Mouse (Mus musculus) midbrain, embryonic 16.5 days (tissue): ENCODE results near the gene Cdhr2. TPM values are rescaled to one million over a fixed set of nuclear protein-coding genes. Genes with fewer than 3 reads are reported as not detected.
A peak's percentile ranks its signal among the peaks of the same experiment; 100 is the strongest.

ENCODE experiments used
- ATAC-seq: fragments of 200-750 bp; cut with Nextera tagmentation; 2 replicates; pipeline ENCODE4 v1.8.0; 2017; ENCODE audit warnings: moderate TSS enrichment
- H3K27ac ChIP-seq: fragments of 300-500 bp; sonication (generic); 2 replicates; pipeline ENCODE4 v1.5.1; 2014; ENCODE audit warnings: mild to moderate bottlenecking, low read length, mixed read lengths
- H3K27me3 ChIP-seq: fragments of 300-500 bp; sonication (generic); 2 replicates; pipeline ENCODE4 v1.6.1; 2014; ENCODE audit warnings: low read depth, low read length, mixed read lengths; ENCODE audit not compliant: control insufficient read depth, insufficient read depth
- H3K36me3 ChIP-seq: fragments of 300-500 bp; sonication (generic); 2 replicates; pipeline ENCODE4 v1.6.1; 2014; ENCODE audit warnings: mild to moderate bottlenecking, low read length, moderate library complexity, mixed read lengths; ENCODE audit not compliant: control insufficient read depth, insufficient read depth
- H3K4me1 ChIP-seq: fragments of 300-500 bp; sonication (generic); 2 replicates; pipeline ENCODE4 v1.6.1; 2014; ENCODE audit warnings: mild to moderate bottlenecking, low read length, mixed read lengths; ENCODE audit not compliant: control insufficient read depth, insufficient read depth
- H3K4me2 ChIP-seq: fragments of 300-500 bp; sonication (generic); 2 replicates; pipeline ENCODE4 v1.6.1; 2014; ENCODE audit warnings: mild to moderate bottlenecking, low read length, mixed read lengths
- H3K4me3 ChIP-seq: fragments of 300-500 bp; sonication (generic); 2 replicates; pipeline ENCODE4 v1.5.1; 2014; ENCODE audit warnings: low read depth, mild to moderate bottlenecking, low read length, moderate library complexity, mixed read lengths
- H3K9ac ChIP-seq: fragments of 300-500 bp; sonication (generic); 2 replicates; pipeline ENCODE4 v1.6.1; 2014; ENCODE audit warnings: low read depth, low read length, mixed read lengths
- H3K9me3 ChIP-seq: fragments of 300-500 bp; sonication (generic); replicated peaks from 2 replicates; pipeline ENCODE4 v1.6.1; 2014; ENCODE audit warnings: mild to moderate bottlenecking, low read length, mixed read lengths; ENCODE audit not compliant: control insufficient read depth, poor library complexity, severe bottlenecking
- WGBS: fragments of 180-500 bp; shearing (Covaris S2); extraction: QIAGEN DNeasy Blood & Tissue Kit; methylation state at CpG from one replicate; pipeline ENCODE4 v1.1.7; 2014; 5-methylcytosine and 5-hydroxymethylcytosine counted together
- polyA plus RNA-seq: library from polyadenylated mRNA; unstranded; fragments of >200 nt; fragmentation: Nextera tagmentation; extraction: Ambion mirVana; gene quantifications from 2 replicates; pipeline ENCODE4 v1.2.1, GENCODE M21; 2015

Gene Cdhr2
- polyA plus RNA-seq, 1 experiment from 2014 or later = 0.36 TPM

DNA sequence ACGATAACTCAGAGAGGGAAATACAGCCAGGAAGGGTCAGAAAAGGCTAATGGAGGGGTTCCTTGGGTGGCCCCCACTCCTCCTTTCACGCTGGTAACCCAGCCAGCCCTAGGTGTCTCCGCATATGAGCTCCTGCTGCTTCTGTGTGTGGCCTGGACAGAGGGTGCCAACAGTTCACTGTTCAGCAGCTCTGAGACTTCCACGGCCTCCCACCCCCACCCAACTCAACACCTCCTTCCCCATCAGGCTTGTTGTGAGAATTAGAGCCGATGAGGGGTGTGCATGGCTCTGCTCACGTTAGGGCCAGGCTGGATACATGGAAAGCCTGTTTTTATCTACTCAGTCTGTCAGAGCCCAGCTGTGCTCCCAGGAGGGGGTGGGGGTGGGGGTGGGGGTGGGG lies 44.8 kb downstream of the Cdhr2 start:
- peaks cover 46% of the 10 kb centered on the region for H3K4me1 ChIP-seq
- WGBS = 36% methylated on average over 6 of the region's 6 CpGs
- H3K27me3 ChIP-seq = peaks cover under 1% of the 10 kb centered on the region; the same call in 1 of the 2 replicates
- H3K4me3 ChIP-seq = no peak overlapping the region
- no peaks in the 10 kb centered on the region; the same call in 1 of the 2 replicates for H3K36me3 ChIP-seq
- H3K9me3 ChIP-seq = no peaks in the 10 kb centered on the region
- no peak for ATAC-seq
- H3K27ac ChIP-seq = no peak overlapping the region
- no peak overlapping the region for H3K9ac ChIP-seq
- peak overlapping the region; percentile 21; the same call in 1 of the 2 replicates for H3K4me2 ChIP-seq

- Histone ChIP-seq H3K9ac (0 out of 2 replicates have a peak overlapping the region, but pooled peaks have one; percentile 20), H3K4me2 (peak overlapping the region; percentile 61), H3K4me1 (peaks cover 46% of the 10 kb centered on the region), H3K9me3 (no peaks in the 10 kb centered on the region), H3K27ac (no peak overlapping the region), H3K27me3 (peaks cover 3% of the 10 kb centered on the region; the same call in 1 of the 2 replicates), H3K4me3 (peak overlapping the region; percentile 2; the same call in 1 of the 2 replicates), H3K36me3 (no peaks in the 10 kb centered on the region)
- WGBS = 27% methylated on average over 10 of the region's 10 CpGs
- no peak for ATAC-seq
Measured at GRCm38 (mm10) chr13:54746896-54747295, 45.6 kb downstream of the Cdhr2 start.

DNA sequence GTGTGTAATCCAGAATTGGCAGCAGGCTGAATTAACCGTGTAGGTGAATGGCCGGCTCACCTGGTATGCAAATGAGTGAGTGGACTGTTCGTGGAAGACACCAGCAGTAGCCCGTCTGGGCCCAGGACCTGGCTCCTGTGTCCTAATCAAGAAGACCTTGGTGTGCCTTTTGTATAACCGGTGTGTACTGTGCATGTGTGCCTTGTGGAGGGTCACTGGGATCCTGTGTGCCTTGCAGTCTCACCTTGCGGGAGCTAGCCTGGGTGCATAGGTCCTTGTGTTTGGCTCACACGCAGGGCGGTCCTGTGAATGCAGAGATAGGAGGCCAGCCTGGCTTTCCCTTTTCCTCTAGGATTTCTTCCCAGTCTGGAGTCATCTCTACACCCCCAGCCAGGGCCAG lies 46.9 kb downstream of the Cdhr2 start:
- Histone ChIP-seq H3K4me2 (peak overlapping the region; percentile 61), H3K4me1 (peaks cover 50% of the 10 kb centered on the region)

GRCm38 (mm10) chr13:54748721-54749060 lies 47.4 kb downstream of the Cdhr2 start:
- 27% methylated on average over 10 of the region's 10 CpGs for WGBS
- H3K27ac ChIP-seq = peak overlapping the region; percentile 92
- no peaks in the 10 kb centered on the region for H3K9me3 ChIP-seq
- peak overlapping the region; percentile 83 for H3K9ac ChIP-seq
- no peaks in the 10 kb centered on the region for H3K36me3 ChIP-seq
- peak overlapping the region; percentile 68 for H3K4me3 ChIP-seq
- peaks cover 3% of the 10 kb centered on the region; the same call in 1 of the 2 replicates for H3K27me3 ChIP-seq
- peak overlapping the region; percentile 61 for H3K4me2 ChIP-seq
- peaks cover 50% of the 10 kb centered on the region for H3K4me1 ChIP-seq
- ATAC-seq = peak; percentile 19

More for the DNA sequence above, 46.9 kb downstream of the Cdhr2 start:
- WGBS = 82% methylated on average over 8 of the region's 8 CpGs
- Histone ChIP-seq H3K27me3 (peaks cover 3% of the 10 kb centered on the region; the same call in 1 of the 2 replicates), H3K9me3 (no peaks in the 10 kb centered on the region), H3K36me3 (no peaks in the 10 kb centered on the region), H3K27ac (peak overlapping the region; percentile 92), H3K4me3 (peak overlapping the region; percentile 68), H3K9ac (peak overlapping the region; percentile 83)
- no peak for ATAC-seq

DNA sequence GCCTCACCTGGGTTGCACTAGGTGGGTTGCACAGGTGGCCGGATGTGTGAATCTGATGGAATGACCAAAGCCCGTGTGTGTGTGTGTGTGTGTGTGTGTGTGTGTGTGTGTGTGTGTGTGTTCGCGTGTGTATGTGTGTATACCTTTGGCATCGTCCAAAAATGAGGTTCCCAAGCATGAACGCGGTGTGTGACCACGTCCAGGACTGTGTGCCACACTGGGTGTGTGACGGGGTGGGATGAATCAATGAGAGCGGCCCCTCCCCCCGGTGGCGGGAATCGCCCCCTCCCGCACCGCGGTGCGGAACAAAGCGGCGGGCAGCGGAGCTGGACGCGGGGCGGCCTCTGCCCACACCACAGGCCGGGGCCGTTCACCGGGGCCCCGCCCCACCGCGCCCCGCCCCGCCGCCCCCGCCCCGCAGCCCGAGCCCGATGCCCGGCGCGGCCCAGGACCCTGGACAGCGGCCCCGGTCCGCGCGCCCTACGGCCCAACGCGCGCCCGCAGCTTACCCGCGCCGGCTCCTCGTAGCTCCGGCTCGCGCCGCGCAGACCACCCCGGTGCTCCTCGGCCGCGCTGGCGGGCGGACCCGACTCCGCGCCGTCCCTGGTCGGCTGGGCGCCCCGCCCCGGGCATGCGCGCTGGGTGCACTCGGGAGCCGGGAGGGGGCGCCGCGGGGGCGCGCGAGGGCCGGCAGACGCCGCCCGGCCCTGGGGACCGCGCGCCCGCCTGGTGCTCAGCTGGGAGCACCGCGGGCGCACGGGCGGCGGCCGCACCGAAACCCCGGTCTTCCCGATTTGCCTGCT lies 48.0 kb downstream of the Cdhr2 start:
- peak overlapping the region; percentile 83 for H3K9ac ChIP-seq
- H3K9me3 ChIP-seq = no peaks in the 10 kb centered on the region
- peak; percentile 85 for ATAC-seq
- WGBS = 1% methylated on average over 57 of the region's 100 CpGs
- peak overlapping the region; percentile 92 for H3K27ac ChIP-seq
- H3K27me3 ChIP-seq = peaks cover 3% of the 10 kb centered on the region; the same call in 1 of the 2 replicates
- no peaks in the 10 kb centered on the region for H3K36me3 ChIP-seq
- H3K4me2 ChIP-seq = peak overlapping the region; percentile 61
- H3K4me3 ChIP-seq = peak overlapping the region; percentile 68
- H3K4me1 ChIP-seq = peaks cover 49% of the 10 kb centered on the region

DNA sequence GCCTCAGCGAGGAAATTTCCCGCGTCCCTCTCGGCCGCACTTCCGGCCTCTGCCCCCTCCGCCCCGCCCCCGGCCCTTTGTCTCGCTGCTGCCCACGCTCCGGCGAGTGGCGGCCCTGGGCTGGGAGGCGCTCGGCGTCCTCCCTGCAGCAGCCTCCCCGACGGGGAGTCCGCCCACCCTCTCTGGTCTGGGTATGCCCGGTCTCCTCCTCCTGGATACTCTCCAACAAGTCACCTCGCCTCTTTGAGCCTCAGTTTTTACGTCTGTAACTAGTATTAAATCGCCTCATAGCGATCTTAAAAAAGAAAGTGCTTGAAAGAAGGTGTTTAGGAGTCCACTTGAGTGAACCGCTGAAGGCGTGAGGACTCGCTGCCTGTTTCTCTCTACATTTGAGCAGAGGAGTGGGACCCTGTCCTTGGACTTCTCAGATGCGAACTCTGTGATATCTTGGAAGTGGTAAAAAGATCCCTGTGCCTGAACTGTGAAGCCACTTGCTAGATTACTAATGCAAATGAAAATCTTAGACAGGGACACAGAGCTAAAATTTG lies 48.7 kb downstream of the Cdhr2 start, which contains the start of gene Gprin1:
Gene Gprin1, minus strand, starts transcription at position 11 of the 548 bp plus-strand sequence.
- peak within 1 kb of the TSS; percentile 83 for H3K9ac ChIP-seq
- H3K4me2 ChIP-seq = peak within 1 kb of the TSS; percentile 61
- no peaks in the 10 kb centered on the region for H3K9me3 ChIP-seq
- 1% methylated on average over 18 of the region's 29 CpGs for WGBS
- peaks cover 45% of the 10 kb centered on the region for H3K4me1 ChIP-seq
- H3K27me3 ChIP-seq = peaks cover 3% of the 10 kb centered on the region; the same call in 1 of the 2 replicates
- ATAC-seq = peak; percentile 72
- H3K36me3 ChIP-seq = no peaks in the 10 kb centered on the region
- peak within 1 kb of the TSS; percentile 68 for H3K4me3 ChIP-seq
- peak within 1 kb of the TSS; percentile 92 for H3K27ac ChIP-seq

GRCm38 (mm10) chr13:54750699-54751098 lies 49.4 kb downstream of the Cdhr2 start:
- H3K4me2 ChIP-seq = peak overlapping the region; percentile 61
- no peak overlapping the region for H3K27ac ChIP-seq
- no peaks in the 10 kb centered on the region for H3K36me3 ChIP-seq
- 5% methylated on average over 8 of the region's 8 CpGs for WGBS
- H3K9me3 ChIP-seq = no peaks in the 10 kb centered on the region
- no peak overlapping the region for H3K4me3 ChIP-seq
- peak overlapping the region; percentile 83; the same call in 1 of the 2 replicates for H3K9ac ChIP-seq
- H3K4me1 ChIP-seq = peaks cover 46% of the 10 kb centered on the region
- peaks cover 3% of the 10 kb centered on the region; the same call in 1 of the 2 replicates for H3K27me3 ChIP-seq
- ATAC-seq = no peak

GRCm38 (mm10) chr13:54752656-54753055 lies 51.4 kb downstream of the Cdhr2 start:
- Histone ChIP-seq H3K9me3 (no peaks in the 10 kb centered on the region), H3K27me3 (peaks cover 3% of the 10 kb centered on the region; the same call in 1 of the 2 replicates), H3K36me3 (no peaks in the 10 kb centered on the region), H3K4me2 (no peak overlapping the region), H3K27ac (no peak overlapping the region), H3K4me1 (peaks cover 38% of the 10 kb centered on the region), H3K9ac (no peak overlapping the region), H3K4me3 (no peak overlapping the region)
- ATAC-seq = no peak
- 66% methylated on average over 10 of the region's 10 CpGs for WGBS

DNA sequence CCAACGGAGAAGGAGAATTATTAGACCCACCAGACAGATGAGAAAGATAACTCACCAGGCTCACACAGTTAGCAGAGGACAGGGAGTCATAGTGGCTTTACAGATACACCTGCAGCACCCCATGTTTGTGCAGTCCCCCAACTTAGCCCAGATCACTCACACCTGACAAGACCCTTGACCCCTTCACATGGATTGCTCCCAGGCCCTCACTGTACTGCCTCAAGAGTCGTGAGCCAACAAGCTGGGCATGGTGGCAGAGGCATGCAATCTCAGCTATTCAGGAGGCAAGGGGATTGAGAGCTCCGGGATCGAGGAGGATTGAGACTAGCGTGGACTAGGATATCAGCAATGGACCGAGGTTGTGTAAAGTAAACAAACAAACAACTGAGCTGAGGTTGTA lies 52.5 kb downstream of the Cdhr2 start:
- Histone ChIP-seq H3K27me3 (peaks cover 3% of the 10 kb centered on the region; the same call in 1 of the 2 replicates), H3K4me2 (no peak overlapping the region), H3K9ac (no peak overlapping the region), H3K4me3 (no peak overlapping the region), H3K4me1 (peaks cover 29% of the 10 kb centered on the region), H3K27ac (no peak overlapping the region), H3K9me3 (no peaks in the 10 kb centered on the region), H3K36me3 (no peaks in the 10 kb centered on the region)
- no peak for ATAC-seq
- WGBS = 54% methylated on average over 6 of the region's 6 CpGs
